Mouse (Mus musculus) layer of hippocampus, adult 6 months (tissue): Measurements from ENCODE around the gene Ucn. TPM values are rescaled to one million over a fixed set of nuclear protein-coding genes. Genes with fewer than 3 reads are reported as not detected.

Experiments
- long read RNA-seq, 2 experiments: library from polyadenylated mRNA; unstranded; transcript quantifications; one replicate each; pipeline ENCODE4 v2.0.0; 2019 to 2020
- polyA plus RNA-seq: library from polyadenylated mRNA; unstranded; fragments of <200 nt; fragmentation: Nextera tagmentation; gene quantifications from 2 replicates; pipeline ENCODE4 v1.2.3, GENCODE M21; 2021

The Ucn gene
- not detected in 2 replicates for polyA plus RNA-seq
- long read RNA-seq, experiment 1: 0 reads
- long read RNA-seq, experiment 2: 0 reads

GRCm38 (mm10) chr5:31138241-31138967 lies at the start of gene Ucn:
Ucn (minus strand) TSS chr5:31138829.

GRCm38 (mm10) chr5:31179766-31180630 lies 41.4 kb upstream of the Ucn start, which contains the start of the genes Gm29609 and Gtf3c2:
Gm29609 (minus strand) TSS chr5:31179911.
Gtf3c2 (minus strand) TSS chr5:31180144.

GRCm38 (mm10) chr5:31154152-31154553 lies 15.5 kb upstream of the Ucn start, which contains the start of gene Mpv17:
Mpv17 (minus strand) TSS chr5:31154251.

GRCm38 (mm10) chr5:31116354-31116753 lies 22.3 kb downstream of the Ucn start, which contains the start of gene Trim54:
Trim54 (plus strand) TSS chr5:31116712.

GRCm38 (mm10) chr5:31108000-31108490 lies 30.6 kb downstream of the Ucn start, which contains the start of gene Slc30a3:
Slc30a3 (minus strand) TSS chr5:31108237.

GRCm38 (mm10) chr5:31105814-31106335 lies 32.8 kb downstream of the Ucn start, which contains the start of gene Dnajc5g:
Dnajc5g (plus strand) TSS chr5:31106285.

Other genes starting within 250 kb of the Ucn start
- 134 and 150 TPM in 2 replicates for gene Ost4, start 231.0 kb downstream of the Ucn start, polyA plus RNA-seq
- 0.55 and 1.1 TPM in 2 replicates for gene Emilin1, start 225.4 kb downstream of the Ucn start, polyA plus RNA-seq
- gene Khk, start 217.4 kb downstream of the Ucn start, polyA plus RNA-seq: 38.1 and 40.6 TPM in 2 replicates
- gene Cgref1, start 193.2 kb downstream of the Ucn start, polyA plus RNA-seq: 8.1 and 10.3 TPM in 2 replicates
- gene Preb, start 178.5 kb downstream of the Ucn start, polyA plus RNA-seq: 50.1 and 55.9 TPM in 2 replicates
- 0.06 TPM in 2 replicates for gene Tcf23, start 170.2 kb downstream of the Ucn start, polyA plus RNA-seq
- gene Atraid, start 90.5 kb downstream of the Ucn start, polyA plus RNA-seq: 231 and 258 TPM in 2 replicates
- gene Slc5a6, start 89.9 kb downstream of the Ucn start, polyA plus RNA-seq: 9.8 and 12.6 TPM in 2 replicates
- 2.9 and 3.1 TPM in 2 replicates for gene Cad, start 84.0 kb downstream of the Ucn start, polyA plus RNA-seq
- not detected in 2 replicates for gene Dnajc5g, start 32.5 kb downstream of the Ucn start, polyA plus RNA-seq
- gene Slc30a3, start 30.6 kb downstream of the Ucn start, polyA plus RNA-seq: 88.3 and 99.3 TPM in 2 replicates
- 0.15 and 0.33 TPM in 2 replicates for gene Trim54, start 22.1 kb downstream of the Ucn start, polyA plus RNA-seq
- gene Mpv17, start 15.4 kb upstream of the Ucn start, polyA plus RNA-seq: 139 and 146 TPM in 2 replicates
- 0.70 and 2.9 TPM in 2 replicates for gene Gm29609, start 41.1 kb upstream of the Ucn start, polyA plus RNA-seq
- gene Gtf3c2, start 41.3 kb upstream of the Ucn start, polyA plus RNA-seq: 12.4 and 12.7 TPM in 2 replicates
- 112 and 117 TPM in 2 replicates for gene Snx17, start 54.4 kb upstream of the Ucn start, polyA plus RNA-seq
- gene Eif2b4, start 54.6 kb upstream of the Ucn start, polyA plus RNA-seq: 31.6 and 46.9 TPM in 2 replicates
- gene Zfp513, start 63.5 kb upstream of the Ucn start, polyA plus RNA-seq: 1.6 and 1.9 TPM in 2 replicates
- 79.7 and 95.6 TPM in 2 replicates for gene Ppm1g, start 81.9 kb upstream of the Ucn start, polyA plus RNA-seq
- gene Nrbp1, start 102.0 kb upstream of the Ucn start, polyA plus RNA-seq: 75.4 and 80.3 TPM in 2 replicates
- not detected in 2 replicates for gene Gm9970, start 102.4 kb upstream of the Ucn start, polyA plus RNA-seq
- gene Krtcap3, start 112.9 kb upstream of the Ucn start, polyA plus RNA-seq: 0.77 and 2.4 TPM in 2 replicates
- 13.4 and 15.4 TPM in 2 replicates for gene Ift172, start 152.3 kb upstream of the Ucn start, polyA plus RNA-seq
- 72.5 and 92.3 TPM in 2 replicates for gene Fndc4, start 157.3 kb upstream of the Ucn start, polyA plus RNA-seq
- gene Gckr, start 158.6 kb upstream of the Ucn start, polyA plus RNA-seq: not detected in 2 replicates